ENCODE assay signal across 9 mouse cellular contexts in the genomic region with DNA sequence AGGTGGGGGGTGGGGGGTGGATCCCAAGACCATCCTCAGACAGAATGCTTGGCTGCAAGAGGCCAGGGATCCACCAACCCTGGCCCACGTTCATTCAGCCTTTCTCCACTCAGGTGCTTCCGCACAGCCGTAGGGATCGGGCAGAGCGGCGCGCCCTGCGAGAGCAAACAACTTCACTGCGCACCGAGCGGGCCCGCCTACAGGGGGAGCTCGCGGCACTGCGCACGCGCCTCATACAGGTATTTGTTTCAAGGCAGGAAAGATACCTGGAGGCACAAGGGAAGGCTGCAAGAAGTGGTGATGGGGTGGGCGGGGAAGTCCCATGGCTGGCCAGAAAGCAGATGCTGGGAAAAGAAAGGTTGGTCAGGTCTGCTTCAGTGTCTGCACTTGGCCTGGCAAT. TPM values are rescaled to one million over a fixed set of nuclear protein-coding genes. Genes with fewer than 3 reads are reported as not detected.
DNase-seq lines count a peak whose midpoint lies in the region; TF ChIP-seq lines count a peak whose summit lies in the region.
"Had no signal": no experiment of that assay in that cellular context is flagged by ENCODE, and none has a peak within 500 bp of the region (broad histone marks: within the 10 kb centered on the region; RNA-seq: fewer than 3 reads in every experiment).

No protein-coding gene starts in this region.

- no peak overlapping the region for H3K4me3 ChIP-seq in lung, adult 2 months (replicated peaks; ENCODE audit: extremely low read depth, low read depth, low read length)

- no peaks in the 10 kb centered on the region for H3K27me3 ChIP-seq in splenic B cell, adult 2 months (ENCODE audit: control insufficient read depth, insufficient read depth, low read length, poor library complexity, severe bottlenecking)

- no peaks in the 10 kb centered on the region for H3K4me1 ChIP-seq in lung, adult 2 months (ENCODE audit: control insufficient read depth, insufficient read depth, low read length)

- TF ChIP-seq CTCF in lung, adult 2 months (IDR thresholded peaks at IDR 0.05; ENCODE audit: insufficient read depth, low read length) = peak; percentile 41

- WGBS in lung, adult 2 months = 21% methylated on average over 18 of the region's 18 CpGs

- peak; percentile 59 to 73 for DNase-seq in cerebellum, postnatal 10 days
- no peak for DNase-seq in cerebellum, adult 9-11 months
- peak; percentile 49 for DNase-seq in ovary, postnatal 14 days (ENCODE audit: low spot score)
- no peak for DNase-seq in ovary, adult 18-20 months (ENCODE audit: low spot score)
- peak; percentile 64 for DNase-seq in heart, postnatal 4 days
- DNase-seq in lung, adult 2 months = peak; percentile 77
- DNase-seq in splenic B cell, adult 2 months (ENCODE audit: low read depth, low spot score) = peak; percentile 62
- no peak for DNase-seq in frontal cortex, postnatal 36 days (ENCODE audit: low spot score in 2 of 2)

- H3K36me3 ChIP-seq in splenic B cell, adult 2 months (ENCODE audit: control insufficient read depth, insufficient read depth, low read length, poor library complexity, severe bottlenecking) = no peaks in the 10 kb centered on the region

- TF ChIP-seq POLR2A in lung, adult 2 months (IDR thresholded peaks at IDR 0.05; ENCODE audit: borderline replicate concordance, extremely low read depth, low read depth, low read length) = no peak

RNA-seq across cellular contexts. Expression of a gene that starts 11.7 kb away (rescaled TPM):
- total RNA-seq in heart, postnatal 4 days (2021) = 10 to 100 TPM; 11.0 to 11.4 TPM
- polyA plus RNA-seq in lung, adult 2 months (2012; rRNA removed) = 26.6 and 28.1 TPM in 2 replicates

RNA-seq across cellular contexts. Expression of a gene that starts 55.4 kb away (rescaled TPM):
- under 1 TPM; 0.45 to 0.48 TPM for total RNA-seq in heart, postnatal 4 days (2021)
- 2.2 and 2.8 TPM in 2 replicates for polyA plus RNA-seq in lung, adult 2 months (2012; rRNA removed)
- total RNA-seq: MEL had no signal

Comparison
In these comparisons a context has a peak if more than half of its experiments do, and no peak if none do; other contexts are left out.
1. DNase-seq: peak in cerebellum, postnatal 10 days (2 of 2), ovary, postnatal 14 days (single experiment), heart, postnatal 4 days (single experiment), lung, adult 2 months (single experiment) and splenic B cell, adult 2 months (single experiment); none in cerebellum, adult 9-11 months (single experiment), ovary, adult 18-20 months (single experiment) and frontal cortex, postnatal 36 days (0 of 2).